Mouse (Mus musculus) lung, embryonic 15.5 days (tissue): Measurements from ENCODE around the gene Msi1. TPM values are rescaled to one million over a fixed set of nuclear protein-coding genes. Genes with fewer than 3 reads are reported as not detected.

Experiments used
- ATAC-seq: fragments of 200-750 bp; cut with Nextera tagmentation; 2 replicates; pipeline ENCODE4 v1.8.0; 2017; ENCODE audit warnings: moderate number of reproducible peaks, borderline replicate concordance; ENCODE audit not compliant: low FRiP score, low TSS enrichment; ENCODE audit errors: extremely low read depth
- H3K27ac ChIP-seq: fragments of 300-500 bp; sonication (generic); 2 replicates; pipeline ENCODE4 v1.5.1; 2015; ENCODE audit warnings: moderate library complexity, mild to moderate bottlenecking, inconsistent platforms
- H3K27me3 ChIP-seq: fragments of 300-500 bp; sonication (generic); 2 replicates; pipeline ENCODE4 v1.6.1; 2015; ENCODE audit warnings: inconsistent platforms
- H3K36me3 ChIP-seq: fragments of 300-500 bp; sonication (generic); 2 replicates; pipeline ENCODE4 v1.6.1; 2015; ENCODE audit warnings: inconsistent platforms
- H3K4me1 ChIP-seq: fragments of 300-500 bp; sonication (generic); 2 replicates; pipeline ENCODE4 v1.6.1; 2015; ENCODE audit warnings: inconsistent platforms
- H3K4me2 ChIP-seq: fragments of 300-500 bp; sonication (generic); 2 replicates; pipeline ENCODE4 v1.6.1; 2015; ENCODE audit warnings: inconsistent platforms, mild to moderate bottlenecking, moderate library complexity
- H3K4me3 ChIP-seq: fragments of 300-500 bp; sonication (generic); 2 replicates; pipeline ENCODE4 v1.5.1; 2015; ENCODE audit warnings: mild to moderate bottlenecking, inconsistent platforms
- H3K9ac ChIP-seq: fragments of 300-500 bp; sonication (generic); 2 replicates; pipeline ENCODE4 v1.6.1; 2015; ENCODE audit warnings: inconsistent platforms
- H3K9me3 ChIP-seq: fragments of 300-500 bp; sonication (generic); 2 replicates; pipeline ENCODE4 v1.6.1; 2016; ENCODE audit warnings: inconsistent platforms
- WGBS: fragments of 180-500 bp; shearing (Covaris S2); methylation state at CpG from one replicate; pipeline ENCODE4 v1.1.7; 2015; 5-methylcytosine and 5-hydroxymethylcytosine counted together
- polyA plus RNA-seq: library from polyadenylated mRNA; unstranded; fragments of >200 nt; fragmentation: Nextera tagmentation; extraction: Ambion mirVana; gene quantifications from 2 replicates; pipeline ENCODE4 v1.2.1, GENCODE M21; 2015

The Msi1 gene
- polyA plus RNA-seq, 1 experiment from 2014 or later: 9.4 TPM

DNA sequence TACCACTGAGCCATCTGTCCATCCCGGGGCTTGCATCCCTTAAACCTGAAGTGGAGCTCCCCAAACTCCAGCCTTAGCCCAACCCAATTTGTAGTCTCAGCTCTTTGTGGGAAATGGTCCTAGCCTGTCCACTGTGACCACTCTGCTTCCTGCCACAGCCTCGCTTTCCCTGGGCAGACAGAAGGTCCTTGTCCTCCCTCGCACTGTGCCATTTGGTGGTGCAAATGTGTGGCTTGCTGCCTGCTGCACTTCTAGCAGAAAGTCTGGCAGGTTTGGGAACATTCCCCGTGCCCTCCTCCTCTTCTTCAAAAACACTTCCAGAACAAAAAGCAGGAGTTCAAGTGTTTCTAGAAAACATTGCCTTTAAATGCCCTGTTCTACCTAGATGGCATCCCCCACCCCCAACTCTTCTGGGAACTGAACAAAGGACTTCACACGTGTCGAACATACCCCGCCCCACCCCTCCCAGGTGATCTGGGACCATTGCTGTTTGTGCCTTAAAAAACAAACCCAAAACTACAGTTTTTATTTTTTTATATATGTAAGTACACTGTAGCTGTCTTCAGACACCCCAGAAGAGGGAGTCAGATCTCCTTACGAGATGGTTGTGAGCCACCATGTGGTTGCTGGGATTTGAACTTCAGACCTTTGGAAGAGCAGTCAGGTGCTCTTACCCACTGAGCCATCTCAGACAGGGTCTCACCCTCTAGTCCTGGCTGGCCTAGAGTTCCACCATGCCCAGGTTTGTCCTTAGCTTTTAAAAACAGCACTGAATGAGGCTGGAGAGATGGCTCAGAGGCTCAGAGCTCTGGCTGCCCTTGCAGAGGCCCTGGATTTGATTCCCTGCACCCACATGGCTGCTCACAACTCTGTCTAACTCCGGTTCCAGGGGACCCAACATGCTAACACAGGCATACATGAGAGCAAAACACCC lies 69.2 kb downstream of the Msi1 start:
- Histone ChIP-seq H3K9ac (no peak overlapping the region), H3K4me2 (no peak overlapping the region), H3K27ac (no peak overlapping the region), H3K27me3 (no peaks in the 10 kb centered on the region), H3K4me1 (peaks cover 10% of the 10 kb centered on the region), H3K9me3 (no peaks in the 10 kb centered on the region), H3K4me3 (no peak overlapping the region), H3K36me3 (no peaks in the 10 kb centered on the region)
- ATAC-seq: no peak
- 47% methylated on average over 9 of the region's 9 CpGs for WGBS

DNA sequence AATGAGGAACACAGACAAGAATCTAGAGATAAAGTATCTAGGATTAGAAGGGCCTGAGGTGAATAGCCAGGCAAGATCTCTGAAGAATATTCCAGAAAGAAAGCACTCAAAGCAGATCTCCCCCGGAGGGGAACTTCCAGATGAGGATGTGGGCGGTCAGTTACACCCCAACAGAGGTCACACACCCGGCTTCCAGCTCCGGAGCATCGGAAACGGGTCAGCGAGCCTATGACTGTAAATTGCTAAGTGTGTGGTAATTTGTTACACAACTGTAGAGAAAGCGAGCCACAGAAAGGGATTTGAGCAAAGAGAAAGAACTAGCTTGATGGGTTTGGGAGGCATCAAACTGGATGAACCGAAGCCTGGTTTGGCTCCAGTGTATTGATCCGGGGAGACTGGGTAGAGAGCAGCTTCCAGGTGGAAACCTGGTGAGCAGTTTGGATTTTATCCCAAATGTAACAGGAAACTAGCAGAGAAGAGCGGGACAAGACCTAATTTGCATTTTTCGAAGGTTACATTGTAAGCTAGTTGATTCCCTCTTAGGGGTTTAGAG lies 71.1 kb downstream of the Msi1 start:
- Histone ChIP-seq H3K9ac (no peak overlapping the region), H3K36me3 (no peaks in the 10 kb centered on the region), H3K27me3 (no peaks in the 10 kb centered on the region), H3K4me2 (no peak overlapping the region), H3K4me1 (no peaks in the 10 kb centered on the region), H3K4me3 (no peak overlapping the region), H3K27ac (no peak overlapping the region), H3K9me3 (no peaks in the 10 kb centered on the region)
- WGBS: 72% methylated on average over 12 of the region's 12 CpGs
- no peak for ATAC-seq

DNA sequence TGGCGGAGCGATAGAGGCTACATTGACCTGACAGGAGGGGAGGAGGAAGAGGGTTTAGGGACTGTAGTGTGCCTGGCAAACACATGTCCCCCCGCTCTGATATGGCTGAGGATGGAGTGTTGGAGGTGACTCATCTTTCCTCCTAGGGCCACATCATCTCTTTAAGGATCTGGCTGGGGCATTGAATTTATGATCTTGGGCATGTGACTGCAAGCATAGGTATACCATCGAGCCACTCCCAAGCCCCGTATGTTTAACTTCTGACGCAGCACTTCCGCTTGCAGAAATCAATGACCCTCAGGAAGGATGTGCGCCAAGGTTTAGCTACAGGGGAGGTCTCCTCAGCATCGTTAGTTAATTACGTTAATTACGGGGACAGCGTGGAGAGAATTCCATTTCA lies 73.6 kb downstream of the Msi1 start:
- no peak overlapping the region for H3K4me2 ChIP-seq
- H3K36me3 ChIP-seq: no peaks in the 10 kb centered on the region
- no peak overlapping the region for H3K27ac ChIP-seq
- no peak overlapping the region for H3K9ac ChIP-seq
- H3K4me1 ChIP-seq: peaks cover 9% of the 10 kb centered on the region
- no peak for ATAC-seq
- no peak overlapping the region for H3K4me3 ChIP-seq
- H3K27me3 ChIP-seq: no peaks in the 10 kb centered on the region
- 53% methylated on average over 12 of the region's 12 CpGs for WGBS
- H3K9me3 ChIP-seq: no peaks in the 10 kb centered on the region

Other genes with a start within 250 kb of the Msi1 start
- 1.4 and 2.1 TPM in 2 replicates for gene Cabp1, start 235.2 kb upstream of the Msi1 start, polyA plus RNA-seq
- 105 and 112 TPM in 2 replicates for gene Pop5, start 193.8 kb upstream of the Msi1 start, polyA plus RNA-seq
- 141 and 150 TPM in 2 replicates for gene Rnf10, start 156.7 kb upstream of the Msi1 start, polyA plus RNA-seq
- gene Coq5, start 149.9 kb upstream of the Msi1 start, polyA plus RNA-seq: 37.6 and 40.4 TPM in 2 replicates
- 1,439 and 1,513 TPM in 2 replicates for gene Dynll1, start 128.6 kb upstream of the Msi1 start, polyA plus RNA-seq
- gene Srsf9, start 102.4 kb upstream of the Msi1 start, polyA plus RNA-seq: 262 and 286 TPM in 2 replicates
- 20.7 and 24.2 TPM in 2 replicates for gene Gatc, start 88.4 kb upstream of the Msi1 start, polyA plus RNA-seq
- gene Triap1, start 88.4 kb upstream of the Msi1 start, polyA plus RNA-seq: 65.4 and 66.0 TPM in 2 replicates
- 891 and 915 TPM in 2 replicates for gene Cox6a1, start 80.6 kb upstream of the Msi1 start, polyA plus RNA-seq
- gene Pla2g1b, start 36.7 kb downstream of the Msi1 start, polyA plus RNA-seq: 4.7 and 7.0 TPM in 2 replicates
- 27.2 and 30.4 TPM in 2 replicates for gene Sirt4, start 55.1 kb downstream of the Msi1 start, polyA plus RNA-seq
- gene Pxn, start 77.1 kb downstream of the Msi1 start, polyA plus RNA-seq: 57.1 and 58.6 TPM in 2 replicates
- gene Rplp0, start 129.9 kb downstream of the Msi1 start, polyA plus RNA-seq: 1,589 and 1,600 TPM in 2 replicates
- 35.6 and 40.0 TPM in 2 replicates for gene Gcn1l1, start 135.7 kb downstream of the Msi1 start, polyA plus RNA-seq
- 14.7 and 17.5 TPM in 2 replicates for gene Rab35, start 202.3 kb downstream of the Msi1 start, polyA plus RNA-seq